ENCODE assay signal across 8 mouse cellular contexts in the genomic region with DNA sequence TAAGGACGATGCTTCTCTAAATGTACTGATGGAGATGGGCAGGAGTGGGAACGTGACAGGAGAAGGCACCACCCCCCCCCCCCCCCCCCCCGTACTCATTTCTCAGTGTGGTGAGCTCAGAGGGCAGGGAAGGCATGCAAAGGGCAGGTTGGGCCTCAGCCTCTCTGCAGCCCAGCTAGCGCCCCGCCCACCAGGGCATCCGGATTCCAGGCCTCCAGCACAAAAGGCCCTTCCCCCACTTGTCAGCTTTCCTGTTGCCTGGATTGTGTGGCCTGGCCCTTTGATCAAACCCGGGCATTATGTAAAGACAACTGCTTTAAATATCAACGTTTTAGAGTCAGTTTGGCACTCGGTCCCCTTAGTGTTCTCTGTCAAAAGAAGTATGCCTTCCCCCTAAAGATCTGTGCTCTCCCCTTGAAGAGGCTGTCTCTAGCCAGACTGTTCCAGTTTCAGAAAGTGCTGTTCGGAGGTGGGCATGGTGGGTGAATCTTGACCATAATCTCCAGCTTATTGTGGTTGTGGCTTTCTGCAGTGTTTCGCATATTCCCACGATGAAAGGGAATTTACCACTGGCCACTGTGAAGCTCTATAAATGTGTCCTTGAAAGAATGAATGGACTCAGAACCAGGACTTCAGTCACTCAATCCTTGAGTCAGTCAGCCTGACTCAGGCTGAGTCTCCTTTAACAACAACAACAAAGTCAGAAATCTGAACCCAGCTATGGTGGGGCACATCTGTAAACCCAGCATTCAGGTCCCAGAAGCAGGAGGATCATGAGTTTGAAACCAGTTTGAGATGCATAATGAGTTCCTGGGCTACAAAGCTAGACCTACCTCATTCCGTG.
DNase-seq lines count a peak whose midpoint lies in the region; ATAC-seq and TF ChIP-seq lines count a peak whose summit lies in the region.

No protein-coding gene starts in this region.

- H3ac ChIP-seq in myocyte (ENCODE audit: control insufficient read depth, insufficient read length) = no peak overlapping the region

- H3K4me1 ChIP-seq in G1E (ENCODE audit: insufficient read depth, low read depth, low read length) = peaks cover 33% of the 10 kb centered on the region
- peaks cover 9% of the 10 kb centered on the region; the same call in 1 of the 2 replicates for H3K4me1 ChIP-seq in hindbrain, embryonic 15.5 days (replicated peaks)
- H3K4me1 ChIP-seq in liver, adult 2 months (ENCODE audit: control insufficient read depth, insufficient read depth, low read length) = no peaks in the 10 kb centered on the region

- peak overlapping the region; percentile 76 for H3K27ac ChIP-seq in gastrocnemius, adult 2 months
- H3K27ac ChIP-seq in hindbrain, embryonic 15.5 days (replicated peaks) = no peak overlapping the region
- H3K27ac ChIP-seq in liver, adult 2 months (replicated peaks; ENCODE audit: insufficient read depth, low read depth, low read length) = no peak overlapping the region

- H3K9me3 ChIP-seq in G1E (replicated peaks) = no peaks in the 10 kb centered on the region
- no peaks in the 10 kb centered on the region for H3K9me3 ChIP-seq in hindbrain, embryonic 15.5 days

- peak; percentile 4; the same call in 1 of the 2 replicates for ATAC-seq in G1E (ENCODE audit: extremely low read depth, insufficient number of reproducible peaks, low FRiP score, poor library complexity, severe bottlenecking)
- peak; percentile 45 for ATAC-seq in hindbrain, embryonic 15.5 days (ENCODE audit: low FRiP score, low read depth)

- WGBS in hindbrain, embryonic 15.5 days = 10% methylated on average over 13 of the region's 13 CpGs
- WGBS in liver, adult 2 months = 38% methylated on average over 13 of the region's 13 CpGs

- H3K36me3 ChIP-seq in G1E (replicated peaks) (no peaks in the 10 kb centered on the region), myocyte (ENCODE audit: control insufficient read depth, insufficient read depth) (no peaks in the 10 kb centered on the region)
- no peaks in the 10 kb centered on the region for H3K36me3 ChIP-seq in hindbrain, embryonic 15.5 days
- no peaks in the 10 kb centered on the region for H3K36me3 ChIP-seq in liver, adult 2 months (ENCODE audit: control insufficient read depth, insufficient read depth, low read length)

- no peaks in the 10 kb centered on the region for H3K27me3 ChIP-seq in G1E (ENCODE audit: insufficient read depth, low read length)
- no peaks in the 10 kb centered on the region for H3K27me3 ChIP-seq in hindbrain, embryonic 15.5 days
- H3K27me3 ChIP-seq in liver, adult 2 months (ENCODE audit: control insufficient read depth, insufficient read depth, low read length) = no peaks in the 10 kb centered on the region
- H3K27me3 ChIP-seq in myocyte (ENCODE audit: control insufficient read depth, insufficient read depth, insufficient read length) = no peaks in the 10 kb centered on the region

- no peak for TF ChIP-seq CTCF in G1E (IDR thresholded peaks at IDR 0.05; ENCODE audit: low read depth, low read length)
- no peak for TF ChIP-seq CTCF in gastrocnemius, adult 2 months (IDR thresholded peaks at IDR 0.05)
- TF ChIP-seq CTCF in liver, adult 2 months (IDR thresholded peaks at IDR 0.05; ENCODE audit: low read depth, low read length) = no peak

- DNase-seq in G1E (ENCODE audit: low spot score) = no peak
- DNase-seq in adrenal gland, postnatal 25 days = peak; percentile 67
- peak; percentile 64 for DNase-seq in gastrocnemius, adult 2 months
- peak; percentile 27 for DNase-seq in liver, adult 2 months (ENCODE audit: extremely low read depth, low read depth, low spot score)
- DNase-seq in c-Kit-positive CD71-positive TER-119-positive erythroid progenitor cells, embryonic 14.5 days (ENCODE audit: low spot score) = no peak
- no peak for DNase-seq in left cerebral cortex, postnatal 25 days (ENCODE audit: low spot score in 2 of 2)

- TF ChIP-seq POLR2A in liver, adult 2 months (IDR thresholded peaks at IDR 0.05; ENCODE audit: extremely low read depth, insufficient read depth, low read length) = no peak
- no peak for TF ChIP-seq POLR2A in myocyte (IDR thresholded peaks at IDR 0.05; ENCODE audit: insufficient read length, low read depth)

- intact Hi-C loops in gastrocnemius, adult 2 months (cut with DNase I) = no loop called here
- intact Hi-C loops in left cerebral cortex, postnatal 25 days (cut with DNase I) = no loop called here

- H3K4me3 ChIP-seq in G1E (ENCODE audit: low read depth, low read length) (peak overlapping the region; percentile 41; the same call in 1 of the 2 replicates), myocyte (no peak overlapping the region)
- H3K4me3 ChIP-seq in gastrocnemius, adult 2 months = peak overlapping the region; percentile 16; the same call in 1 of the 2 replicates
- no peak overlapping the region for H3K4me3 ChIP-seq in hindbrain, embryonic 15.5 days
- no peak overlapping the region for H3K4me3 ChIP-seq in liver, adult 2 months (ENCODE audit: insufficient read depth, low read depth, low read length)

- no peaks in the 10 kb centered on the region for H3K79me2 ChIP-seq in liver, adult 2 months (ENCODE audit: control insufficient read depth, insufficient read depth, low read length)
- H3K79me2 ChIP-seq in myocyte (ENCODE audit: control insufficient read depth, insufficient read depth) = no peaks in the 10 kb centered on the region

- H3K9ac ChIP-seq in hindbrain, embryonic 15.5 days = no peak overlapping the region
- no peak overlapping the region for H3K9ac ChIP-seq in liver, adult 2 months (ENCODE audit: low read depth, low read length)

- H3K4me2 ChIP-seq in hindbrain, embryonic 15.5 days = no peak overlapping the region
- peak overlapping the region; percentile 53 for H3K4me2 ChIP-seq in myocyte (ENCODE audit: low read depth)

TF ChIP-seq in myocyte, 11 proteins besides CTCF, POLR2A, EP300 and RAD21:
- no peak for TF ChIP-seq MYOD1 (IDR thresholded peaks at IDR 0.05; ENCODE audit: control insufficient read depth in 1 of 3, insufficient read length in 2 of 3, low read depth in 2 of 3)
- TF ChIP-seq POLR2AphosphoS2 (IDR thresholded peaks at IDR 0.05; ENCODE audit: insufficient read length, low read depth) = no peak
- no peak for TF ChIP-seq MYOG (IDR thresholded peaks at IDR 0.05; ENCODE audit: control insufficient read depth in 1 of 3, insufficient read depth in 1 of 3, insufficient read length in 2 of 3, low read depth in 2 of 3)
- no peak for TF ChIP-seq E2F4 (IDR thresholded peaks at IDR 0.05; ENCODE audit: insufficient read depth)
- no peak for TF ChIP-seq TCF12 (IDR thresholded peaks at IDR 0.05; ENCODE audit: insufficient read depth, poor library complexity, severe bottlenecking)
- no peak for TF ChIP-seq CEBPB (IDR thresholded peaks at IDR 0.05; ENCODE audit: insufficient read depth, poor library complexity, severe bottlenecking)
- no peak for TF ChIP-seq USF1 (IDR thresholded peaks at IDR 0.05; ENCODE audit: low read depth)
- no peak for TF ChIP-seq REST (IDR thresholded peaks at IDR 0.05; ENCODE audit: insufficient read depth, insufficient read length)
- no peak for TF ChIP-seq MAX (IDR thresholded peaks at IDR 0.05; ENCODE audit: low read depth)
- TF ChIP-seq TCF3 (IDR thresholded peaks at IDR 0.05; ENCODE audit: insufficient read length, low read depth) = no peak
- no peak for TF ChIP-seq SRF (IDR thresholded peaks at IDR 0.05; ENCODE audit: control insufficient read depth, insufficient read length, low read depth)

Comparison
In these comparisons a context has a peak if more than half of its experiments do, and no peak if none do; other contexts are left out.
1. DNase-seq: peak in adrenal gland, postnatal 25 days (single experiment), gastrocnemius, adult 2 months (single experiment) and liver, adult 2 months (single experiment); none in G1E (single experiment), c-Kit-positive CD71-positive TER-119-positive erythroid progenitor cells, embryonic 14.5 days (single experiment) and left cerebral cortex, postnatal 25 days (0 of 2).
2. H3K4me3 ChIP-seq: peak in G1E (single experiment) and gastrocnemius, adult 2 months (single experiment); none in hindbrain, embryonic 15.5 days (single experiment), liver, adult 2 months (single experiment) and myocyte (single experiment).